Mouse (Mus musculus) cerebellum, adult 2 months (tissue): ENCODE measurements around the gene Rasip1. TPM values are rescaled to one million over a fixed set of nuclear protein-coding genes. Genes with fewer than 3 reads are reported as not detected.

Experiments used
- DNase-seq, 2 experiments: peaks; one replicate each; pipeline ENCODE4 v3.0.0; 2021
- H3K27ac ChIP-seq: fragments of 200-500 bp; 2 replicates; pipeline ENCODE4 v1.5.1; 2012; ENCODE audit warnings: low read length, control low read depth, inconsistent platforms; ENCODE audit not compliant: insufficient read depth
- H3K27me3 ChIP-seq: fragments of 200-500 bp; 2 replicates; pipeline ENCODE4 v1.6.1; 2012; ENCODE audit warnings: inconsistent platforms, mild to moderate bottlenecking, low read length, moderate library complexity; ENCODE audit not compliant: control insufficient read depth, insufficient read depth
- H3K4me1 ChIP-seq: fragments of 200-500 bp; 2 replicates; pipeline ENCODE4 v1.6.1; 2011; ENCODE audit warnings: low read length; ENCODE audit not compliant: control insufficient read depth, insufficient read depth
- H3K4me3 ChIP-seq: fragments of 200-500 bp; replicated peaks from 2 replicates; pipeline ENCODE3; 2011; ENCODE audit warnings: mild to moderate bottlenecking, low read depth, low read length, control low read depth; ENCODE audit not compliant: insufficient read depth
- CTCF ChIP-seq: fragments of 200-500 bp; IDR thresholded peaks from 2 replicates; pipeline ENCODE4 v1.5.1; 2011; ENCODE audit warnings: low read depth, mild to moderate bottlenecking, control low read depth, low read length, moderate library complexity, borderline replicate concordance; ENCODE audit not compliant: insufficient read depth
- POLR2A ChIP-seq: fragments of 200-500 bp; IDR thresholded peaks from 2 replicates; pipeline ENCODE4 v1.6.1; 2011; ENCODE audit warnings: low read length, control low read depth, borderline replicate concordance; ENCODE audit not compliant: insufficient read depth
- WGBS: fragments of 180-500 bp; shearing (Covaris S2); methylation state at CpG from one replicate; pipeline ENCODE4 v1.1.7; 2018; 5-methylcytosine and 5-hydroxymethylcytosine counted together
- polyA plus RNA-seq: library from polyadenylated mRNA; depleted of rRNA; stranded (reverse); fragments of >200 nt; gene quantifications from 2 replicates; pipeline ENCODE4 v1.2.3, GENCODE M21; 2012

Gene Rasip1
- polyA plus RNA-seq, 1 experiment, result 7.6 TPM

DNA sequence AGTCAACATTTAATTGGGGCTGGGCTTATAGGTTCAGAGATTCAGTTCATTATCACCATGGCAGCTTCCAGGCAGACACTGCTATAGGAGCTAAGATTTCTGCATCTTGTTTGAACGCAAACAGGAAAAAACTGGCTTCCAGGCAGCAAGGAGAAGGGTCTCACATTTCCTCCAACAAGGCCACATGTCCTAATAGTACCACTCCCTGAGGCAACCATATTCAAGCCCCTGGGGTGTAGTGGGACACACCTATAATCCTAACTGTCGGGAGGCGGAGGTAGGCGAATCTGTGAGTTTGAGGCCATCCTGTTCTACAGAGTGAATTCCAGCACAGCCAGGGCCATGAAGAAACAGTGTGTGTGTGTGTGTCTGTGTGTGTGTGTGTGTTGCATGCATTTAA is 32.1 kb upstream of the Rasip1 start:
- no peak overlapping the region for H3K4me3 ChIP-seq
- DNase-seq, result no peak
- 80% methylated on average over 4 of the region's 4 CpGs for WGBS
- no peak overlapping the region for H3K27ac ChIP-seq
- H3K4me1 ChIP-seq, result no peaks in the 10 kb centered on the region
- TF ChIP-seq CTCF (no peak), POLR2A (no peak)
- no peaks in the 10 kb centered on the region for H3K27me3 ChIP-seq

DNA sequence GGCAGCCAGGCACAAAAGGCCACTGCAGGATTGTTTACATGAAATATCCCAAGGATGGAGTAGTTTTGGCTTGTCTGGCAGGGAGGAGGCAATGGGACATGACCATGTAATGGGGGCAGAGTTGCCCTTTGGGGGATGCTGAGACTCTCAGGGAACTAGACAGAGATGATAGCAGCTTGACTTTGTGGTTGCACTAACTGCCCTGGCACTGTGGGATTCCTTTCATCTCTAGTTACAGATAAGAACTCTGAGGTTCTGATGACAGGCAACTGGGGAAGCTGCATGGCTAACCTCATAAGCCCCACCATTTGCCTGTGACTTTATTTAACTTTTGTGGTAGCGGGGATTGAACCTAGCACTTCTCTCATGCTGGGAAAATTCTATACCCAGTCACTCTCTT is 31.2 kb upstream of the Rasip1 start:
- Histone ChIP-seq H3K27me3 (no peaks in the 10 kb centered on the region), H3K4me3 (no peak overlapping the region), H3K27ac (no peak overlapping the region), H3K4me1 (no peaks in the 10 kb centered on the region)
- no peak for DNase-seq
- TF ChIP-seq CTCF, result no peak
- TF ChIP-seq POLR2A, result no peak
- WGBS, result 97% methylated on average over 1 of the region's 1 CpGs

DNA sequence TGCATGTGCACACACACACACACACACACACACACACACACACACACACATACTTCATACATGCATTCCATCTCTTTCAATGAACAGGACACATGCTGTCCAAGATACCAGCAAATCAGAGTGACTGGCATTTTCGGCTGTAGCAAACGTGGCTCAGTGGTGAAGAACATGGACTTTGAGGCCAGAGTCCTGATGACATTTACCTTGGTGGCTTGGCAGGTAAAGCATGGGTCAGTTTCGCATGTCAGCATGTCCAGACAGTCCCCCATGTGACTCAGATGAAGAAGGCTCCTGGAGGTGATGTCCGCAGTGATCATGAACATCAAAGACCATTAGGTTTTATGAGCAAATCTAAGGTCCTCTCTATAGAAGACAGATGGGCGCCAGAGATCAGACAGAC is 30.3 kb upstream of the Rasip1 start:
- no peak for TF ChIP-seq POLR2A
- no peak for TF ChIP-seq CTCF
- WGBS, result 82% methylated on average over 5 of the region's 5 CpGs
- no peak overlapping the region for H3K4me3 ChIP-seq
- H3K27ac ChIP-seq, result no peak overlapping the region
- DNase-seq, result no peak
- H3K4me1 ChIP-seq, result no peaks in the 10 kb centered on the region
- no peaks in the 10 kb centered on the region for H3K27me3 ChIP-seq

DNA sequence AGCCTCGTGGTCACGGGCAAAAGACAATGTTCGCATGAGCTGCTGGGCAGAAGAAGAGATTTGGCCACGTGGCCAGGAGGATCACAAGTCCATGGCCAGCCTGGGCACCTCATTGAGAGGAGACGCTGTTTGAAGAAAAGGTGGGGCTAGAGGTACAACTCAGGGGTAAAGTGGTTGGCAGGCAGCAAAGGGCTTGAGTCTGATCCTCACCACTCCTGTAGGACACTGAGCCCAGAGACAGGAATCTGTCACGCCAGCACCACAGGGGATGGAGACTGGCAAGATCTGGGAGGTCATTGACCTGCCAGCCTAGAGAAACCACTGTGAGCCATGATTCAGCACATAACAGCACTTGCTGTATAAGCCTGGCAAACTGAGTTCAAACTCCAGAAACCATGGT is 29.8 kb upstream of the Rasip1 start:
- Histone ChIP-seq H3K4me1 (no peaks in the 10 kb centered on the region), H3K27ac (no peak overlapping the region), H3K4me3 (no peak overlapping the region), H3K27me3 (no peaks in the 10 kb centered on the region)
- TF ChIP-seq POLR2A (no peak), CTCF (no peak)
- WGBS, result 44% methylated on average over 6 of the region's 6 CpGs
- no peak for DNase-seq

DNA sequence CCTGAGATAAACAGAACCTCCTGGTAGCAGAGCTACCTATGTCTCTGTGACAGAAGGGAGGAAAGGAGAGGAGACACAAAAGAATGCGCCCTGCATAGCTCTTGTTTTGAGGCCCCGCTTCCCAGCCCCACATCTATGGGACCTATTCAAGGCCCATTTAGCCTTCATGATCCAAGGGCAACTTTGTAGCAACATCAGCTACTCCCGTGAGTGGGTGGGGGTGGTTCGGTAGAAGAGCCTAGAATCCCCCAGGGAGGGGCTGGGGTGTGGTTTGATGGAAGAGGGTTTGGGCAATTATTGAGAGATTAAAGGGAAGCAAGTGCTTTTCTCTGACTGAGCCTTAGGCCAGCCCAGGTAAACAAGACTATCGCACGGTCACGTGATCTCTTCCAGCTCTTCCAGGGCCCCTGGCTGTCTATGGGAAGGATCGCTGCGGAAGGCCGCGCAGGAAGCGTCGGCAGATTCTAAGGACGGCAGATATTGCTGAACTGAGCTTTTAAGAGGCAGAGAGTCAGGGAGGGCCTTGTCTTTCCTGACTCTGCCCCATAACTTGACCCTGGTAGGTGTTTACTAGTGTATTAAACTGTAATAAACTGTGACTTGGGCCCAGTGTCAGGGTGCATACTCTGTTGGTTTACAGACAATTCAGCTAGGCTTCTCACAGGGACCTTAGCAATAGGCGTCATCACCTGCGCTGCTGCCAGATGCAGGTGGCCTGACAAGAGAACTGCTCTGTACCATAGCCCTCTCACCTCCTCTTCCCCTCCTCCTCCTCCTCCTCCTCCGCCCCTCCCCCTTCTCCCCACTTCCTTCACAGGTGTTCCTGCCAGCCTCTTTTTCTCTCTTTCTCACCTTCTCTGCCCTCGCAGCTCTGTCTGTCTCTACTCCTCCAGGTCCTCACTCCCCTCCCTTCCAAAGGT is 28.1 kb upstream of the Rasip1 start:
- no peak overlapping the region for H3K27ac ChIP-seq
- TF ChIP-seq POLR2A, result no peak
- no peak for TF ChIP-seq CTCF
- WGBS, result 61% methylated on average over 18 of the region's 18 CpGs

DNA sequence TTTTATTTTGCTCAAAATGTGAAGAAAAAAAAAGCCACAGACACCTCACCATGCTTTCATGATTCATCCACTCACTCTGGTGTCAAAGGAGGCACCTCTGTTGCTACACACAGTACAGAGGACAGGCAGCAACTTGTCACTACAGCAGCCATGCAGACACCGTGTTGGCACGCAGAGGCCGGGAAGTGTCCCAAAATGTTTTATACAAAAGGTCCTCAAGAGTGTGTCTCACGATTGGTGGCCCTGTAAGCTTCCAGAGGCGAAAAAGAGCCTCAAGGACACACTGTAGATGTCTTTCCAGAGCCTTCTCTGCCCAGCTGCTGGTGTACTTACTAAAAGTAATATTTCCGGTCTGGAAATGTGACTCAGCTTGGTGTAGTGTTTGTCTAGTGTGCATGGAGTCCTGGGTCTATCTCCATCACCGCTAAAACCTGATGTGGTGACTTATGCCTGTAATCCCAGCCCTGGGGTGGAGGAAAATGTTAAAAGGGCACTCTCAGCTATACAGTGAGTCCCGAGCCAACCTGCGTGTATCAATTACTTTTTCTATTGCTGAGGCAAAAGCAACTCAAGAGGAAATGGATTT is 21.5 kb upstream of the Rasip1 start:
- H3K4me1 ChIP-seq, result no peaks in the 10 kb centered on the region
- no peak for TF ChIP-seq CTCF
- no peak for TF ChIP-seq POLR2A
- H3K4me3 ChIP-seq, result no peak overlapping the region
- no peaks in the 10 kb centered on the region for H3K27me3 ChIP-seq
- DNase-seq, result no peak
- no peak overlapping the region for H3K27ac ChIP-seq
- 76% methylated on average over 9 of the region's 9 CpGs for WGBS

More for the DNA sequence above, 28.1 kb upstream of the Rasip1 start:
- H3K27me3 ChIP-seq, result no peaks in the 10 kb centered on the region
- H3K4me1 ChIP-seq, result no peaks in the 10 kb centered on the region
- no peak overlapping the region for H3K4me3 ChIP-seq
- no peak for DNase-seq

DNA sequence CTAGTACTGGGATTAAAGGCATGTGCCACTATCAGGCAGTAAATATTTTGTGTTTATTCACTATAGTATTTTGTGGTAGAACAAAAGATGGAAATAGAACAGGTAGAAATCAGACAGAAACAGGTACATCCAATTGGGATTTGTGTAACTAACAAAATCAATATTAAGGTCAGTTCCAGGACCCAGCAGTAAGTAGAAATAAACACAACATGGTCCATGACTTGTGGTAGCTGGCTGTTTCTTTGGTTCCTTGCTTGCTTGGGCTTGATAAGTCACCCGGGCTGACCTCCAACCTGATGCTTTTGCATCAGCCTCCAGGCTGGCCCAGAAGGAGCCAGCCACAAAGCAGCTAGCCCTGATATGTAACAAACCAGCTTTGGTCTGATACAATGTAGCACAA is 17.8 kb upstream of the Rasip1 start:
- TF ChIP-seq POLR2A, result no peak
- no peak for TF ChIP-seq CTCF
- H3K27me3 ChIP-seq, result no peaks in the 10 kb centered on the region
- 84% methylated on average over 1 of the region's 1 CpGs for whole genome bisulfite sequencing
- H3K4me3 ChIP-seq, result no peak overlapping the region
- DNase-seq, result no peak
- H3K27ac ChIP-seq, result no peak overlapping the region
- no peaks in the 10 kb centered on the region for H3K4me1 ChIP-seq

DNA sequence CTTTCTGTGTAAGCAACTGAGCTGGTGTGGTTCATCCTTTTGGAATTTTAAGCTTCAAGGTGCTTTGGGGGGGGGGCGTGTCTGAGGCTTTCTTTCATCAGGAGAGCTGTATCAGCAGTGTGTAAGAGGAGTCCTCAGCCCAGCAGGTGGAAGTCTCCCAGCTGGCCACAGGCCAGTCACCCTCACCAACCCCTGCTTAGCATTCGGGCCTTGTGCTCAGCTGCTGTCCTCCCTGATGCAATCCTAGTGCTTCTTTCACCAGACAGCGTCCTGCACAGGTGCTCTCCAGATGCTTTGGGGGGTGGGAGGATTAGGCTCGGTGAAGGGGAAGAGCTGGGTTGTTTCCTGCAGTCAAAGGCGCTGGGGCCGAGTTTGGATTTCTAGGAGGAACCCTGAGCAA is 11.0 kb upstream of the Rasip1 start:
- no peak overlapping the region for H3K4me3 ChIP-seq
- 56% methylated on average over 6 of the region's 6 CpGs for WGBS
- no peaks in the 10 kb centered on the region for H3K4me1 ChIP-seq
- no peaks in the 10 kb centered on the region for H3K27me3 ChIP-seq
- no peak for TF ChIP-seq CTCF
- no peak for TF ChIP-seq POLR2A
- no peak overlapping the region for H3K27ac ChIP-seq
- no peak for DNase-seq
